Mouse (Mus musculus): ENCODE data around the gene Glb1l.

DNA sequence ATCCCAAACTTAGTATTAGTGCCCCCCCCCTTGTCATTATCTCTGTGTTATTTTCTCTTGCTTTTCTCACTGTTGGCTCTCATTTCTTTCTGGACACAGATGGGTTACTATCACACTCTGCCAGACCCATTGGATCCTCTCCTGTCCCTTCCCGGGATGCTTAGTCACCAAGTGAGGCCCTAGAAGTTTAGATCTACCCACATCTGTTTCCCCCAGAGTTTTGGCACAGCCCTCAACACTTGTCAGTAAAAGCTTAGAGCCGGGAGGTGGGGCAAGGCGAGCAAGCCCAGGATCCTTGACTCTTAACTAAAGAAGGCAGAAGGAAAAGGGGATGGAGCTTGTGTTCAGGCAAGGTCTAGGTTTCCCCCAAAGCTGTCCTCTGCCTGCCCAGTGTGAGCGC is 18.5 kb upstream of the Glb1l start:
- TF ChIP-seq POLR2A (IDR thresholded peaks at IDR 0.05; ENCODE audit: insufficient read depth, low read depth, low read length) (no peak), CTCF (IDR thresholded peaks at IDR 0.05; ENCODE audit: insufficient read depth, low read depth, low read length) (no peak)
